Comparison of ENCODE assay signal across 16 mouse cellular contexts in the genomic region with DNA sequence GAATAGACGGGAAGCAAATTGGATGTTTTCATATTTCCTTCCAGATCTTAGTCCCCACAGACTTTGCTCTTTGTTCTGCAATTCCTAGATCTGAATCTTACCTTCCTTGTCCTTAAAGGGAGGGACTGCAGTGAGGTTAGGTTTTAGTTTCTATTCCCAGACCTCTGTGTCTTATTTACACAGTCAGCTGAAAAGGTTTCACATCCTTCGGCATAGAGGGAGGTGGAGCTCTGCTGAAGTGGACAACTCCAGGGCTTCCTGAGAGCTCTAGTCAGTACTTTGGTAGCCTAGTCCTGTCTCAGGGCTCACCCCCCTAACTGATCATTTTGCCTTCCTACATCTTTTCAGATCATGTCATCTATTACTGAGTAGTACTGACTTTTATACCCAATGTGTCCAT. TPM values are rescaled to one million over a fixed set of nuclear protein-coding genes. Genes with fewer than 3 reads are reported as not detected.
DNase-seq lines count a peak whose midpoint lies in the region; ATAC-seq and TF ChIP-seq lines count a peak whose summit lies in the region.
"Had no signal": no experiment of that assay in that cellular context is flagged by ENCODE, and none has a peak within 500 bp of the region (broad histone marks: within the 10 kb centered on the region; RNA-seq: fewer than 3 reads in every experiment).

A gene (minus strand): TSS at position 194 of the 400 bp plus-strand sequence.

- no peaks in the 10 kb centered on the region for H3K9me3 ChIP-seq in intestine, postnatal 0 days (ENCODE audit: control insufficient read depth)
- no peaks in the 10 kb centered on the region for H3K9me3 ChIP-seq in forebrain, embryonic 16.5 days (ENCODE audit: control insufficient read depth, low read length)
- H3K9me3 ChIP-seq: limb, embryonic 15.5 days; neural tube, embryonic 13.5 days had no signal

- H3K4me1 ChIP-seq in liver, adult 2 months (ENCODE audit: control insufficient read depth, insufficient read depth, low read length) = peaks cover 12% of the 10 kb centered on the region
- peaks cover 2% of the 10 kb centered on the region; the same call in 1 of the 2 replicates for H3K4me1 ChIP-seq in bone marrow, adult 2 months (ENCODE audit: control insufficient read depth, insufficient read depth, low read length)
- no peaks in the 10 kb centered on the region for H3K4me1 ChIP-seq in intestine, postnatal 0 days (replicated peaks; ENCODE audit: control insufficient read depth, insufficient read depth, low read length)
- no peaks in the 10 kb centered on the region for H3K4me1 ChIP-seq in forebrain, embryonic 16.5 days (replicated peaks; ENCODE audit: control insufficient read depth, insufficient read depth, low read length)
- H3K4me1 ChIP-seq: limb, embryonic 15.5 days; neural tube, embryonic 13.5 days had no signal

- H3K27ac ChIP-seq in liver, adult 2 months (replicated peaks; ENCODE audit: insufficient read depth, low read depth, low read length) = peak within 1 kb of the TSS; percentile 59; the same call in 1 of the 2 replicates
- peak within 1 kb of the TSS; percentile 70; the same call in 1 of the 2 replicates for H3K27ac ChIP-seq in bone marrow, adult 2 months (ENCODE audit: control insufficient read depth, insufficient read depth, low read depth, low read length, poor library complexity)
- H3K27ac ChIP-seq in intestine, postnatal 0 days (ENCODE audit: low read depth, low read length) = no peak within 1 kb of the TSS
- H3K27ac ChIP-seq in forebrain, embryonic 16.5 days (ENCODE audit: low read length) = no peak within 1 kb of the TSS
- H3K27ac ChIP-seq: hindbrain, postnatal 0 days; limb, embryonic 15.5 days; neural tube, embryonic 13.5 days had no signal

- H3K9ac ChIP-seq in liver, adult 2 months (ENCODE audit: low read depth, low read length) = no peak within 1 kb of the TSS
- no peak within 1 kb of the TSS for H3K9ac ChIP-seq in intestine, postnatal 0 days (ENCODE audit: low read depth, low read length)
- H3K9ac ChIP-seq in forebrain, embryonic 16.5 days (replicated peaks; ENCODE audit: low read depth, low read length) = no peak within 1 kb of the TSS
- H3K9ac ChIP-seq: limb, embryonic 15.5 days; neural tube, embryonic 13.5 days had no signal

- peak; percentile 84 for ATAC-seq in intestine, postnatal 0 days
- peak; percentile 17; the same call in 1 of the 2 replicates for ATAC-seq in neutrophil, adult 5-6 weeks (ENCODE audit: extremely low read depth, insufficient number of reproducible peaks, low FRiP score, poor library complexity, severe bottlenecking)
- no peak for ATAC-seq in forebrain, embryonic 16.5 days
- ATAC-seq: hindbrain, postnatal 0 days; midbrain, embryonic 16.5 days had no signal

- peak; percentile 39 for DNase-seq in liver, adult 2 months (ENCODE audit: extremely low read depth, low read depth, low spot score)
- DNase-seq in liver = no peak
- no peak for DNase-seq in frontal cortex, postnatal 36 days (ENCODE audit: low spot score in 2 of 2)
- DNase-seq: adrenal gland, adult 2 months; cerebellum, adult 18-20 months; retina, postnatal 1 day; thymus, postnatal 14 days had no signal

- no peaks in the 10 kb centered on the region for H3K27me3 ChIP-seq in liver, adult 2 months (ENCODE audit: control insufficient read depth, insufficient read depth, low read length)
- H3K27me3 ChIP-seq in intestine, postnatal 0 days (replicated peaks; ENCODE audit: control insufficient read depth, insufficient read depth, low read length) = no peaks in the 10 kb centered on the region
- H3K27me3 ChIP-seq in forebrain, embryonic 16.5 days (replicated peaks; ENCODE audit: control insufficient read depth, insufficient read depth, low read length) = no peaks in the 10 kb centered on the region
- H3K27me3 ChIP-seq: limb, embryonic 15.5 days; neural tube, embryonic 13.5 days had no signal

- no peak for TF ChIP-seq CTCF in liver, adult 2 months (IDR thresholded peaks at IDR 0.05; ENCODE audit: low read depth, low read length)
- TF ChIP-seq CTCF in bone marrow, adult 2 months (IDR thresholded peaks at IDR 0.05; ENCODE audit: control insufficient read depth, insufficient read depth, low read length) = no peak
- TF ChIP-seq CTCF in intestine, postnatal 0 days (IDR thresholded peaks at IDR 0.05; ENCODE audit: low read depth) = no peak

- 42% methylated on average over 2 of the region's 2 CpGs for WGBS in liver, adult 2 months
- 24% methylated on average over 2 of the region's 2 CpGs for WGBS in bone marrow, adult 2 months
- WGBS in intestine, postnatal 0 days = 23% methylated on average over 2 of the region's 2 CpGs
- 79% methylated on average over 2 of the region's 2 CpGs for WGBS in forebrain, embryonic 16.5 days

- TF ChIP-seq POLR2A in liver, adult 2 months (IDR thresholded peaks at IDR 0.05; ENCODE audit: extremely low read depth, insufficient read depth, low read length) = no peak
- TF ChIP-seq POLR2A in bone marrow, adult 2 months (IDR thresholded peaks at IDR 0.05; ENCODE audit: borderline replicate concordance, control insufficient read depth, low read depth, low read length) = no peak

- H3K4me2 ChIP-seq in intestine, postnatal 0 days (replicated peaks; ENCODE audit: low read depth) = peak within 1 kb of the TSS; percentile 51
- H3K4me2 ChIP-seq in forebrain, embryonic 16.5 days (ENCODE audit: low read length) = no peak within 1 kb of the TSS
- H3K4me2 ChIP-seq: limb, embryonic 15.5 days; neural tube, embryonic 13.5 days had no signal

- no peaks in the 10 kb centered on the region for H3K36me3 ChIP-seq in liver, adult 2 months (ENCODE audit: control insufficient read depth, insufficient read depth, low read length)
- no peaks in the 10 kb centered on the region for H3K36me3 ChIP-seq in intestine, postnatal 0 days (ENCODE audit: control insufficient read depth, insufficient read depth)
- H3K36me3 ChIP-seq in forebrain, embryonic 16.5 days (ENCODE audit: control insufficient read depth, insufficient read depth) = no peaks in the 10 kb centered on the region
- H3K36me3 ChIP-seq: limb, embryonic 15.5 days; neural tube, embryonic 13.5 days had no signal

- H3K4me3 ChIP-seq in liver, adult 2 months (ENCODE audit: insufficient read depth, low read depth, low read length) = peak within 1 kb of the TSS; percentile 22
- peak within 1 kb of the TSS; percentile 27 for H3K4me3 ChIP-seq in bone marrow, adult 2 months (replicated peaks; ENCODE audit: control insufficient read depth, low read depth, low read length)
- no peak within 1 kb of the TSS for H3K4me3 ChIP-seq in intestine, postnatal 0 days (ENCODE audit: low read depth, low read length)
- no peak within 1 kb of the TSS for H3K4me3 ChIP-seq in forebrain, embryonic 16.5 days (replicated peaks; ENCODE audit: low read length)
- H3K4me3 ChIP-seq: erythroblast, embryonic 14.5 days; limb, embryonic 15.5 days; neural tube, embryonic 13.5 days had no signal

- H3K79me2 ChIP-seq in liver, adult 2 months (ENCODE audit: control insufficient read depth, insufficient read depth, low read length) = no peaks in the 10 kb centered on the region

RNA-seq across cellular contexts. Expression of the gene that starts here (rescaled TPM):
- total RNA-seq in liver, adult 2 months (2014; rRNA removed) = 1.3 and 1.9 TPM in 2 replicates
- 0.10 and 0.12 TPM in 2 replicates for polyA plus RNA-seq in liver, adult 2 months (2012; rRNA removed)
- polyA plus RNA-seq in bone marrow, adult 2 months (2011; ENCODE audit: insufficient read depth, insufficient read length, low replicate concordance, missing spikeins) = 2.0 TPM in 1 of 2 replicates, not detected in the other
- polyA plus RNA-seq in intestine, postnatal 0 days (2015; fragmentation: Nextera tagmentation; extraction: Ambion mirVana) = 2.7 and 3.1 TPM in 2 replicates
- total RNA-seq in neutrophil, adult 5-6 weeks (2017) = 3.7 and 4.3 TPM in 2 replicates
- polyA plus RNA-seq in forebrain, embryonic 16.5 days (2015; fragmentation: Nextera tagmentation; extraction: Ambion mirVana) = 0.20 and 0.24 TPM in 2 replicates
- polyA plus RNA-seq: erythroblast, embryonic 14.5 days had no signal

Comparison
In these comparisons a context has a peak if more than half of its experiments do, and no peak if none do; other contexts are left out.
1. H3K27ac ChIP-seq: peak in liver, adult 2 months (single experiment) and bone marrow, adult 2 months (single experiment); none in intestine, postnatal 0 days (single experiment) and forebrain, embryonic 16.5 days (single experiment).
2. H3K4me3 ChIP-seq: peak in liver, adult 2 months (single experiment) and bone marrow, adult 2 months (single experiment); none in intestine, postnatal 0 days (single experiment) and forebrain, embryonic 16.5 days (single experiment).